ENCODE assay signal across 26 mouse cellular contexts in the genomic region with DNA sequence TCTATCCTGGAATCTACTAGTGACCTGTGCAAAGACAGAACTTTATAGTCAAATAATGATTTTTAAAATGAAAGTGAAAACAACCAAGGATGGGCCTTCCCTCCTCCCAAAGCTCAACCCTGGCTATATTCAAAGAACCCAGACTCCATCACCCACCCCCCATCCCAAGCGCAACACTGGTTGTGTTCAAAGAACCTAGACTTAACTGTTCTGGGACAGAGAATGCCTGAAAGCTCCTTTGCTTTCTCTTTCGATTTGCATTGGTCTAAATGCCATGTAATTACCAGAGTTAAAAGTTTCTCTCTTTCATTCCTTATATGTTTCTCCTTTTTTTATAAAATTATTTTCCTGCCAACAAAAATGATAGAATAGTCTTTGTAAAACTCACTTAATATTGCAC.
DNase-seq lines count a peak whose midpoint lies in the region; ATAC-seq and TF ChIP-seq lines count a peak whose summit lies in the region.
"Had no signal": no experiment of that assay in that cellular context is flagged by ENCODE, and none has a peak within 500 bp of the region (broad histone marks: within the 10 kb centered on the region; RNA-seq: fewer than 3 reads in every experiment).

No protein-coding gene starts in this region.

- H3K27ac ChIP-seq in hindbrain, embryonic 16.5 days (ENCODE audit: low read depth, low read length) = no peak overlapping the region
- H3K27ac ChIP-seq: embryonic facial prominence, embryonic 12.5 days; embryonic facial prominence, embryonic 15.5 days; heart, embryonic 15.5 days; hindbrain, embryonic 10.5 days; hindbrain, embryonic 13.5 days; hindbrain, postnatal 0 days; intestine, embryonic 15.5 days had no signal

- H3K9ac ChIP-seq in hindbrain, embryonic 16.5 days (ENCODE audit: low read depth, low read length) = no peak overlapping the region
- H3K9ac ChIP-seq: embryonic facial prominence, embryonic 12.5 days; embryonic facial prominence, embryonic 15.5 days; forebrain, postnatal 0 days; heart, embryonic 12.5 days; heart, embryonic 15.5 days; hindbrain, embryonic 13.5 days; intestine, embryonic 15.5 days had no signal

- DNase-seq in CD4-positive helper T cell, adult 2 months (ENCODE audit: low read depth, low spot score) = peak; percentile 12
- no peak for DNase-seq in G1E (ENCODE audit: low spot score)
- no peak for DNase-seq in urinary bladder, postnatal 25 days (ENCODE audit: low spot score)
- no peak for DNase-seq in urinary bladder, adult 18-20 months (ENCODE audit: low spot score in 2 of 2)
- DNase-seq: adrenal gland, postnatal 14 days; cerebellum, adult 11 months; cerebellum, adult 2 months; cerebellum, adult 9-11 months; cerebellum, postnatal 25 days; forebrain, postnatal 0 days; gastrocnemius, postnatal 25 days; heart, adult 18-20 months; heart, postnatal 10 days; heart, postnatal 36 days; kidney, adult 11 months had no signal

- H3K36me3 ChIP-seq in G1E (replicated peaks) = no peaks in the 10 kb centered on the region
- no peaks in the 10 kb centered on the region for H3K36me3 ChIP-seq in hindbrain, embryonic 16.5 days (ENCODE audit: control insufficient read depth, insufficient read depth, low read length)
- H3K36me3 ChIP-seq: embryonic facial prominence, embryonic 12.5 days; embryonic facial prominence, embryonic 15.5 days; heart, embryonic 12.5 days; heart, embryonic 15.5 days; hindbrain, embryonic 10.5 days; hindbrain, embryonic 13.5 days; intestine, embryonic 15.5 days had no signal

- peaks cover 54% of the 10 kb centered on the region for H3K4me1 ChIP-seq in G1E (ENCODE audit: insufficient read depth, low read depth, low read length)
- H3K4me1 ChIP-seq in hindbrain, embryonic 16.5 days (ENCODE audit: control insufficient read depth, insufficient read depth, low read depth, low read length) = no peaks in the 10 kb centered on the region
- H3K4me1 ChIP-seq: embryonic facial prominence, embryonic 12.5 days; embryonic facial prominence, embryonic 15.5 days; heart, embryonic 12.5 days; heart, embryonic 15.5 days; intestine, embryonic 15.5 days had no signal

- ATAC-seq in G1E (ENCODE audit: extremely low read depth, insufficient number of reproducible peaks, low FRiP score, poor library complexity, severe bottlenecking) = no peak
- peak; percentile 67 for ATAC-seq in inflammation-experienced regulatory T-cells, adult 6 months
- ATAC-seq in hindbrain, embryonic 16.5 days = no peak
- ATAC-seq: forebrain, embryonic 14.5 days; forebrain, postnatal 0 days; hindbrain, postnatal 0 days; intestine, embryonic 15.5 days had no signal

- H3K4me2 ChIP-seq in hindbrain, embryonic 16.5 days (ENCODE audit: low read length) = no peak overlapping the region
- H3K4me2 ChIP-seq: embryonic facial prominence, embryonic 12.5 days; embryonic facial prominence, embryonic 15.5 days; heart, embryonic 12.5 days; heart, embryonic 15.5 days; hindbrain, embryonic 13.5 days; intestine, embryonic 15.5 days had no signal

- H3K9me3 ChIP-seq in G1E (replicated peaks) = no peaks in the 10 kb centered on the region
- H3K9me3 ChIP-seq in hindbrain, embryonic 16.5 days (ENCODE audit: control insufficient read depth, low read length) = no peaks in the 10 kb centered on the region
- H3K9me3 ChIP-seq: embryonic facial prominence, embryonic 12.5 days; embryonic facial prominence, embryonic 15.5 days; heart, embryonic 12.5 days; heart, embryonic 15.5 days; hindbrain, embryonic 10.5 days; hindbrain, embryonic 13.5 days; intestine, embryonic 15.5 days had no signal

- WGBS in hindbrain, embryonic 16.5 days = 93% methylated on average over 2 of the region's 2 CpGs

- H3K4me3 ChIP-seq in G1E (ENCODE audit: low read depth, low read length) = peak overlapping the region; percentile 33; the same call in 1 of the 2 replicates
- H3K4me3 ChIP-seq in hindbrain, embryonic 16.5 days (ENCODE audit: low read length) = no peak overlapping the region
- H3K4me3 ChIP-seq: embryonic facial prominence, embryonic 12.5 days; embryonic facial prominence, embryonic 15.5 days; heart, embryonic 12.5 days; heart, embryonic 15.5 days; hindbrain, embryonic 10.5 days; hindbrain, embryonic 13.5 days; intestine, embryonic 15.5 days had no signal

- H3K27me3 ChIP-seq in G1E (ENCODE audit: insufficient read depth, low read length) = no peaks in the 10 kb centered on the region
- no peaks in the 10 kb centered on the region for H3K27me3 ChIP-seq in hindbrain, embryonic 16.5 days (replicated peaks; ENCODE audit: control insufficient read depth, insufficient read depth, low read length)
- H3K27me3 ChIP-seq: embryonic facial prominence, embryonic 12.5 days; embryonic facial prominence, embryonic 15.5 days; heart, embryonic 12.5 days; heart, embryonic 15.5 days; hindbrain, embryonic 13.5 days; intestine, embryonic 15.5 days had no signal

- no peak for TF ChIP-seq CTCF in G1E (IDR thresholded peaks at IDR 0.05; ENCODE audit: low read depth, low read length)
